Mouse (Mus musculus) MEL (cell line): Measurements from ENCODE around the gene Elp1.

Source experiments
- CTCF ChIP-seq, 3 experiments: IDR thresholded peaks in 2 of 3; conservative IDR thresholded peaks in 1 of 3; 2 replicates each; pipeline ENCODE4 v1.5.1; 2011 to 2012; ENCODE audit warnings: low read length in 3 of 3, low read depth in 2 of 3, mild to moderate bottlenecking in 2 of 3, improper control_type of control experiment in 1 of 3, inconsistent platforms in 1 of 3, mixed read lengths in 1 of 3, moderate library complexity in 1 of 3; ENCODE audit not compliant: control insufficient read depth in 1 of 3, insufficient read depth in 1 of 3, poor library complexity in 1 of 3, severe bottlenecking in 1 of 3
- ELF1 ChIP-seq: IDR thresholded peaks from 2 replicates; pipeline ENCODE4 v1.6.1; 2014; ENCODE audit warnings: low read depth, mild to moderate bottlenecking, inconsistent platforms, low read length, improper control_type of control experiment, moderate library complexity
- EP300 ChIP-seq, 2 experiments: IDR thresholded peaks; 2 replicates each; pipeline ENCODE4 v1.6.1; 2011; ENCODE audit warnings: improper control_type of control experiment in 2 of 2, low read length in 2 of 2, low read depth in 1 of 2, mild to moderate bottlenecking in 1 of 2
- GATA1 ChIP-seq: IDR thresholded peaks from 2 replicates; pipeline ENCODE4 v1.6.1; 2011; ENCODE audit warnings: low read depth, low read length, improper control_type of control experiment
- POLR2A ChIP-seq, 2 experiments: IDR thresholded peaks; 2 replicates each; pipeline ENCODE4 v1.6.1; 2011 to 2012; ENCODE audit warnings: low read length in 2 of 2, mild to moderate bottlenecking in 2 of 2, control low read depth in 1 of 2, improper control_type of control experiment in 1 of 2, low read depth in 1 of 2, moderate library complexity in 1 of 2; ENCODE audit not compliant: control insufficient read depth in 1 of 2, insufficient read depth in 1 of 2, poor library complexity in 1 of 2
- SMC3 ChIP-seq: IDR thresholded peaks from 2 replicates; pipeline ENCODE4 v1.6.1; 2011; ENCODE audit warnings: low read depth, low read length, improper control_type of control experiment
- USF1 ChIP-seq: IDR thresholded peaks from 2 replicates; pipeline ENCODE4 v1.6.1; 2014; ENCODE audit warnings: low read depth, mild to moderate bottlenecking, inconsistent platforms, low read length, improper control_type of control experiment, moderate library complexity

DNA sequence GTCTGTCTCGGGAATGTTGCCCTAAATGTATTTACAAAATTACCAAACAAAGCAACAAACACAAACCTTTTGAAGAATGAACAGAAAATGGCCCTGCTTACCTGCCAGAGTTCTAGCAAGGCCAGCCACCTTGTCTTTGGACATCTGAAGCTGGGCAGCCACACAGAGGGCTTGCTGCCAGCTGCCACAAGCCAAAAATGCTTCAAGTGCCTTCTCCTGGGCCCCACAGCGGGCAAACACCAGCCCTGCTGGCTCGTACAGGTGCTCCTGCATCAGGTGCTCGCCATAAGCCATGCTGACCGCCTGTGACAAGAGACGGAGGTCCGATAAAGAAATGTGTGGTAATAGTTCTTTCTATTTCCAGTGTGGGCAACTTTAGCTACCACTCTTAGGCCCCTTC, 33.2 kb downstream of the Elp1 start:
- TF ChIP-seq USF1, result no peak
- no peak for TF ChIP-seq SMC3
- no peak for TF ChIP-seq CTCF (IDR thresholded peaks at IDR 0.05 in 2 of 3, conservative IDR thresholded peaks at IDR 0.05 in 1 of 3; ENCODE audit: control insufficient read depth in 1 of 3, insufficient read depth in 1 of 3, low read depth in 2 of 3, low read length in 3 of 3, poor library complexity in 1 of 3, severe bottlenecking in 1 of 3)
- TF ChIP-seq EP300 (IDR thresholded peaks at IDR 0.05; ENCODE audit: low read depth in 1 of 2, low read length in 2 of 2), result no peak
- no peak for TF ChIP-seq ELF1
- no peak for TF ChIP-seq POLR2A (IDR thresholded peaks at IDR 0.05; ENCODE audit: control insufficient read depth in 1 of 2, insufficient read depth in 1 of 2, low read depth in 1 of 2, low read length in 2 of 2, poor library complexity in 1 of 2)
- no peak for TF ChIP-seq GATA1
